Mouse (Mus musculus) hindbrain, embryonic 14.5 days (tissue): ENCODE results near the gene Slc39a12. TPM values are rescaled to one million over a fixed set of nuclear protein-coding genes. Genes with fewer than 3 reads are reported as not detected.

ENCODE experiments used
- ATAC-seq: fragments of 200-750 bp; cut with Nextera tagmentation; 2 replicates; pipeline ENCODE4 v1.8.0; 2017; ENCODE audit warnings: moderate number of reproducible peaks, mild to moderate bottlenecking, moderate TSS enrichment, moderate library complexity; ENCODE audit not compliant: low FRiP score
- DNase-seq: peaks from one replicate; pipeline ENCODE4 v3.0.0-alpha.2; 2015; ENCODE audit warnings: low spot score
- H3K27ac ChIP-seq: fragments of 300-500 bp; sonication (generic); 2 replicates; pipeline ENCODE4 v1.5.1; 2014; ENCODE audit warnings: mild to moderate bottlenecking, moderate library complexity
- H3K27me3 ChIP-seq: fragments of 300-500 bp; sonication (generic); 2 replicates; pipeline ENCODE4 v1.6.1; 2014; ENCODE audit warnings: mild to moderate bottlenecking, low read length, mixed read lengths; ENCODE audit not compliant: control insufficient read depth, insufficient read depth
- H3K36me3 ChIP-seq: fragments of 300-500 bp; sonication (generic); replicated peaks from 2 replicates; pipeline ENCODE4 v1.6.1; 2014; ENCODE audit not compliant: control insufficient read depth, insufficient read depth
- H3K4me1 ChIP-seq: fragments of 300-500 bp; sonication (generic); replicated peaks from 2 replicates; pipeline ENCODE4 v1.6.1; 2014; ENCODE audit warnings: antibody characterized with exemption, low read length, mixed read lengths; ENCODE audit not compliant: control insufficient read depth, insufficient read depth
- H3K4me2 ChIP-seq: fragments of 300-500 bp; sonication (generic); replicated peaks from 2 replicates; pipeline ENCODE4 v1.6.1; 2014; ENCODE audit warnings: mild to moderate bottlenecking, moderate library complexity
- H3K4me3 ChIP-seq: fragments of 300-500 bp; sonication (generic); replicated peaks from 2 replicates; pipeline ENCODE4 v1.5.1; 2014; ENCODE audit warnings: mild to moderate bottlenecking, low read length
- H3K9ac ChIP-seq: fragments of 300-500 bp; sonication (generic); 2 replicates; pipeline ENCODE4 v1.6.1; 2014
- H3K9me3 ChIP-seq: fragments of 300-500 bp; sonication (generic); 2 replicates; pipeline ENCODE4 v1.6.1; 2016; ENCODE audit warnings: low read length; ENCODE audit not compliant: control insufficient read depth
- WGBS: fragments of 180-500 bp; shearing (Covaris S2); extraction: QIAGEN DNeasy Blood & Tissue Kit; methylation state at CpG from one replicate; pipeline ENCODE4 v1.1.7; 2014; 5-methylcytosine and 5-hydroxymethylcytosine counted together
- polyA plus RNA-seq: library from polyadenylated mRNA; unstranded; fragments of >200 nt; fragmentation: Nextera tagmentation; extraction: Ambion mirVana; gene quantifications from 2 replicates; pipeline ENCODE4 v1.2.1, GENCODE M21; 2014

Slc39a12 gene
- 5.0 and 5.9 TPM in 2 replicates for polyA plus RNA-seq

- WGBS = 54% methylated on average over 5 of the region's 5 CpGs
- H3K36me3 ChIP-seq = no peaks in the 10 kb centered on the region
- no peak within 1 kb of the TSS for H3K4me3 ChIP-seq
- ATAC-seq = no peak
- no peaks in the 10 kb centered on the region; the same call in 1 of the 2 replicates for H3K4me1 ChIP-seq
- H3K27ac ChIP-seq = no peak within 1 kb of the TSS
- H3K9ac ChIP-seq = no peak within 1 kb of the TSS
- H3K27me3 ChIP-seq = no peaks in the 10 kb centered on the region
- no peak for DNase-seq
- H3K9me3 ChIP-seq = no peaks in the 10 kb centered on the region
- peak within 1 kb of the TSS; percentile 12; the same call in 1 of the 2 replicates for H3K4me2 ChIP-seq
Observed at GRCm38 (mm10) chr2:14388162-14388561, at the start of gene Slc39a12. TSS of gene Slc39a12 (plus strand) at chr2:14388316.

- peak; percentile 87 for ATAC-seq
- Histone ChIP-seq H3K9ac (no peak overlapping the region), H3K27me3 (no peaks in the 10 kb centered on the region), H3K4me3 (no peak overlapping the region), H3K9me3 (no peaks in the 10 kb centered on the region), H3K27ac (no peak overlapping the region), H3K36me3 (no peaks in the 10 kb centered on the region), H3K4me2 (no peak overlapping the region), H3K4me1 (no peaks in the 10 kb centered on the region)
- WGBS = 78% methylated on average over 14 of the region's 14 CpGs
- peak; percentile 65 for DNase-seq
Observed at GRCm38 (mm10) chr2:14341652-14342308, 46.3 kb upstream of the Slc39a12 start.

GRCm38 (mm10) chr2:14342309-14342839 is 45.7 kb upstream of the Slc39a12 start:
- DNase-seq (no peak), ATAC-seq (peak; percentile 53; the same call in 1 of the 2 replicates)
- no peaks in the 10 kb centered on the region for H3K36me3 ChIP-seq
- no peaks in the 10 kb centered on the region for H3K9me3 ChIP-seq
- H3K4me2 ChIP-seq = no peak overlapping the region
- no peak overlapping the region for H3K9ac ChIP-seq
- no peaks in the 10 kb centered on the region for H3K4me1 ChIP-seq
- H3K27ac ChIP-seq = no peak overlapping the region
- no peaks in the 10 kb centered on the region for H3K27me3 ChIP-seq
- H3K4me3 ChIP-seq = no peak overlapping the region
- 90% methylated on average over 8 of the region's 8 CpGs for WGBS

GRCm38 (mm10) chr2:14388856-14389255 is 740 bp downstream of the Slc39a12 start:
- no peak overlapping the region for H3K27ac ChIP-seq
- H3K9ac ChIP-seq = no peak overlapping the region
- H3K9me3 ChIP-seq = no peaks in the 10 kb centered on the region
- no peak overlapping the region for H3K4me3 ChIP-seq
- ATAC-seq (no peak), DNase-seq (no peak)
- H3K4me2 ChIP-seq = 0 out of 2 replicates have a peak overlapping the region, but pooled peaks have one; percentile 12
- H3K27me3 ChIP-seq = no peaks in the 10 kb centered on the region
- no peaks in the 10 kb centered on the region; the same call in 1 of the 2 replicates for H3K4me1 ChIP-seq
- no peaks in the 10 kb centered on the region for H3K36me3 ChIP-seq
- 61% methylated on average over 1 of the region's 1 CpGs for WGBS

- H3K36me3 ChIP-seq = no peaks in the 10 kb centered on the region
- DNase-seq = peak; percentile 29
- H3K4me3 ChIP-seq = no peak overlapping the region
- peak; percentile 69; the same call in 1 of the 2 replicates for ATAC-seq
- no peaks in the 10 kb centered on the region for H3K9me3 ChIP-seq
- H3K4me1 ChIP-seq = no peaks in the 10 kb centered on the region; the same call in 1 of the 2 replicates
- no peak overlapping the region for H3K9ac ChIP-seq
- WGBS = 42% methylated on average over 1 of the region's 1 CpGs
- H3K4me2 ChIP-seq = no peak overlapping the region
- no peak overlapping the region; the same call in 1 of the 2 replicates for H3K27ac ChIP-seq
- H3K27me3 ChIP-seq = no peaks in the 10 kb centered on the region
Observed at GRCm38 (mm10) chr2:14390900-14391299, 2.8 kb downstream of the Slc39a12 start.

GRCm38 (mm10) chr2:14403000-14403399 is 14.9 kb downstream of the Slc39a12 start:
- DNase-seq (no peak), ATAC-seq (no peak)

GRCm38 (mm10) chr2:14428987-14429386 is 40.9 kb downstream of the Slc39a12 start:
- Histone ChIP-seq H3K4me1 (no peaks in the 10 kb centered on the region), H3K36me3 (no peaks in the 10 kb centered on the region), H3K4me3 (no peak overlapping the region), H3K27ac (no peak overlapping the region), H3K9me3 (no peaks in the 10 kb centered on the region), H3K27me3 (no peaks in the 10 kb centered on the region), H3K9ac (no peak overlapping the region), H3K4me2 (no peak overlapping the region)
- ATAC-seq (no peak), DNase-seq (no peak)
- 92% methylated on average over 2 of the region's 2 CpGs for WGBS

More at GRCm38 (mm10) chr2:14403000-14403399, 14.9 kb downstream of the Slc39a12 start:
- no peaks in the 10 kb centered on the region for H3K4me1 ChIP-seq
- H3K27ac ChIP-seq = no peak overlapping the region
- H3K36me3 ChIP-seq = no peaks in the 10 kb centered on the region
- H3K4me2 ChIP-seq = no peak overlapping the region
- H3K4me3 ChIP-seq = no peak overlapping the region
- H3K9me3 ChIP-seq = no peaks in the 10 kb centered on the region
- no peaks in the 10 kb centered on the region for H3K27me3 ChIP-seq
- no peak overlapping the region for H3K9ac ChIP-seq

GRCm38 (mm10) chr2:14447322-14447721 is 59.2 kb downstream of the Slc39a12 start:
- H3K27me3 ChIP-seq = no peaks in the 10 kb centered on the region
- H3K4me1 ChIP-seq = no peaks in the 10 kb centered on the region
- no peak overlapping the region for H3K4me3 ChIP-seq
- no peak overlapping the region for H3K27ac ChIP-seq
- no peaks in the 10 kb centered on the region for H3K9me3 ChIP-seq
- H3K9ac ChIP-seq = no peak overlapping the region
- WGBS = 78% methylated on average over 1 of the region's 1 CpGs
- ATAC-seq (no peak), DNase-seq (no peak)
- H3K36me3 ChIP-seq = no peaks in the 10 kb centered on the region
- no peak overlapping the region for H3K4me2 ChIP-seq

GRCm38 (mm10) chr2:14450866-14451265 is 62.8 kb downstream of the Slc39a12 start:
- no peak for ATAC-seq
- Histone ChIP-seq H3K4me2 (no peak overlapping the region), H3K27me3 (no peaks in the 10 kb centered on the region), H3K9me3 (no peaks in the 10 kb centered on the region), H3K4me1 (no peaks in the 10 kb centered on the region), H3K9ac (no peak overlapping the region), H3K4me3 (no peak overlapping the region), H3K27ac (no peak overlapping the region), H3K36me3 (no peaks in the 10 kb centered on the region)
- DNase-seq = no peak
